Mouse (Mus musculus) embryo, embryonic 10 days (tissue): ENCODE results near the gene Add1.

Source experiments
- DNase-seq: peaks from one replicate; pipeline ENCODE4 v3.0.0-alpha.2; 2015; ENCODE audit warnings: low spot score

The Add1 gene

GRCm38 (mm10) chr5:34607100-34607880, 33.8 kb downstream of the Add1 start:
- DNase-seq = no peak

DNA sequence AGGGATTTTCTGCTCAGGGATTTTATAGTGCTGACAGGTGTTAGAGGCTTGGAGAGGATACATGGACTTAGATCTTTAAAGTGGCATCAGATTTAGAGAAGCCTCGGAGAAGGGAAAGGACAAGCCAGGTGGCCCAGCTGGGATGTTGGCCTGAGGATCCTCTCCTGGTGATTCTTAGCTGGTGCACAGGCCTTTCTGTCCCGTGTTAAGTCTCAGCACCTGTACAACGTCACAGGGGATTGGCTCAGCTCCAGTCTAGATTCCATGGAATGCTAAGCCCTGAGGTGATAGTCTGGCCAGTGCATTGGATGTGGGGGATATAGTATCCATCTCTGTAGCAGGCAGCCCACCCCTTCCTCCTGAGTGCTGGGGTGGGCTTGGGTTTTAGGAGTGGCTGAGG, 34.8 kb downstream of the Add1 start:
- no peak for DNase-seq

DNA sequence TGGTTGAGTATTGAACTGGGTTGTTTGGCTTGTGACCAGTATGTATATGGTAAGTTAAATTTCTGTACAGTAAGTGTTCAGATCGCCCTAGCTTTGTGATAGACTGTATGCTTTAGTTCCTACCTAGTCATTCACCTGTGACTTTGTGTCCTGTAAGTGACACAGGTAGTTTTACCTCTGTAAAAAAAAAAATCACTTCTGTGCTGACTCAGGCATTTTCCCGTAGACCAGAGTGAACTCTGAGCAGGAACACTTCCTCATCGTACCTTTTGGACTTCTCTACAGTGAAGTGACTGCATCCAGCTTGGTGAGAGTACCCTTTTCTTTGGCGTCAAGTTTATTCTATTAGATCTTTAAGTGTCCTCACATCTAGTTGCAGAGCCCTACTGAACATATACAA, 36.5 kb downstream of the Add1 start:
- DNase-seq = no peak

DNA sequence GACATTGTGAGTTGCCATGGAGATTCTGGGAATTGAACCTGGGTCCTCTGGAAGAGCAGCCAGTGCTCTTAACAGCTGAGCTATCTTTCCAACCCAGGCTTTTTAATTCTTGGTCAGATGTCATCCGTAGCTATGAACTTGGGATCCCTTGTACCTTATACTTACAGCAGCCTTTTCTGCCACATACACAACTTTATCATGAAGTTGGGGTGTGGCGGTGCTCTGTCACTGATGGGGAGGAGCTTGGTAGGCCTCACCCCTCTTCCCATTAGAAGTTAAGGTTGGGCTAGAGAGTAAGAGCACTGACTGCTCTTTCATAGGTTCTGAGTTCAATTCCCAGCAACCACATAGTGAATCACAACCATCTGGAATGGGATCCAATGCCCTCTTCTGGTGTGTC, 59.5 kb downstream of the Add1 start:
- no peak for DNase-seq

DNA sequence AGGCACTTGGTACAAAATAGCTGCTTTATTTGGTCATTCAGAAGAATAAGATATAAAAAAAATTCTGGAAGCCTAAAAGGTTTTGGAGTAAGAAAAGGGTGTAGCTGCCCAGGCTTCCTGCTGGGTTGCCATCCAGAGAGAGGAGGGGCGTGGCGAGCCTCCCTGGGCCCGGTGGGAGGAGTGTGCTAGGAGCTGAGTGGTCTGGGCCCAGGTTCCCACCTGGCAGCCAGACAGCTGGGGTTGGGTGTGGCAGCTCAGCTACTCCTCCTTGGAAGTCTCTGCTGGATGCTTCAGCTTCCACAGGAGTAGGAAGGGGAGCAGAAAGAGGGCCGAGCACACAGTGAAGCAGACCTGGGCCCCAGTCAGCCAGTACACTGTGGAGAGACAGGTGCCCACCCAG, 60.2 kb downstream of the Add1 start:
- no peak for DNase-seq

DNA sequence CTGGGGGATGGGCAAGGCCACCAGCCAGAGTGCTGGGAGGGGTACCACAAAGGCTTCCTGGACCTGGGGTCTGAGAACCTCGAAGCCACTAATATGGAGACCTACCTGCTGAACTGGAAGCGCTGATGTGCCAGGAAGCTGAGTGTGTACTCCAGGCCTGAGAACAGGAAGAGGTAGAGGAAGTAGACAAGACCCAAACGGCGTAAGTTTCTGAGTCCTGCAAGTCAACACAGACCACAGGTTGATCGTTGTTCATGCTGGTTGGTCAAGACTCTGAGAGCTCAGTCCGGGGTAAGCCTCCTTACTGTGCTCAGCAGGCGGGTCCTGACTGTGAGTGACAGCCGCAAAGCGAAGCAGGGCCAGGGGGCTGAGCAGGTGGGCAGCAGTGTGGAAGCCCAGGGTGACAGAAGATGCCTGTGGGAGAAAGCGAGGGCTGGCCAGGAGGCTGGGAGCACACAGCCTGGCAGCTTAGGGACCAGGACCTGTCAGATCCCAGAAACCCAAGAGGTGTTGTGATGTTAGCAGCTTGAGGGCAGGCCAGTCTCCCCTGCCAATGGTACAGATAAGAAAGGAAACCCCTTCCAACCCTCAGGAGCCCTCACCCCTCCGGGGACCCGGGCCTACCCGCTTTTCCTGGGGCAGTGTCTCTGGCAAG, 61.4 kb downstream of the Add1 start:
- no peak for DNase-seq

DNA sequence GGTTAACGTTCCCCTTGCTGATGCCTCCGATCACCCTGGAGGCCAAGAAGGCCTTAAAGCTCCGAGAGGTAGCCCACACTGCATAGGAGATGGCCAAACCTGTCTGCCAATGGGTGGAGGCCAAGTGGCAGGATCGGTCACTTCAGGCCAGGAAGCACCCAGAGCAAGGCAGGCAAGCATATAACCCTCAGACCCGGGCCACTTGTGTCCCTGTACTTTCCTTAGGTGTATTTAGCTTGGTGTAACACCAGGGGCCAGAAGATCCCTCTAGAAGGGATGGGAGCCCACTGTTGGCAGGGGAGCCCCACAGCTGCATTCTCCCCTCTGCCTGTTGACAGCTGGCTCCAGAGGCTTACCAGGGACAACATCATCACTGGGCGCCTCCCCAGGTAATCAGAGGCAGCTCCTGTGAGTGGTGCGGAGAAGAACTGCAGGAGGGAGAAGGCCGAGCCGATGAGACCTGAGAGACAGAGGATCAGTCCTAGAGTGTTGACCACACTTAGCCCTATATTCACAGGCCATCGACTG, 62.3 kb downstream of the Add1 start:
- no peak for DNase-seq

GRCm38 (mm10) chr5:34636481-34637287, 63.2 kb downstream of the Add1 start, which contains the start of gene Mfsd10:
TSS of gene Mfsd10 (minus strand) at chr5:34637212.
- DNase-seq = peak; percentile 91

GRCm38 (mm10) chr5:34637591-34638156, 64.2 kb downstream of the Add1 start:
- DNase-seq = no peak

DNA sequence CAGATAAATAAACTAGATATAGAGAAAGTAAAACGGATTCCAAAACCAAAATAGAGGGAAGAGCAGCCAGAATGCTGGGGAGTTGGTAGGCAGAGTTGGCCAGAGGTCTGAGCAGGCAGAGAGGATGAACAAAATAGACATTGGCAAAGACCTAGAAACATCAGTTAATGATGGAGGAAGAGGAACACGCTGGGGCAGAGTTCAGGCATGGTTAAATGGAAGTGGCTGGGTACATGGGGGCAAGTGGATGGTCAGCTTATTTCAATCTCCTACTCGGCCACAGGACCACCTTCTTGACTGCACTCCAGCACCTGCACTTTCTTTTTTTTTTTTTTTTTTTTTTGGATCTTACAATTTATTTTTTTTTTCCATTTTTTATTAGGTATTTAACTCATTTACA, 68.5 kb downstream of the Add1 start:
- DNase-seq = no peak

GRCm38 (mm10) chr5:34642932-34643331, 69.5 kb downstream of the Add1 start:
- peak; percentile 67 for DNase-seq

- DNase-seq = peak; percentile 76
Measured at GRCm38 (mm10) chr5:34647581-34647980, 74.1 kb downstream of the Add1 start.

DNA sequence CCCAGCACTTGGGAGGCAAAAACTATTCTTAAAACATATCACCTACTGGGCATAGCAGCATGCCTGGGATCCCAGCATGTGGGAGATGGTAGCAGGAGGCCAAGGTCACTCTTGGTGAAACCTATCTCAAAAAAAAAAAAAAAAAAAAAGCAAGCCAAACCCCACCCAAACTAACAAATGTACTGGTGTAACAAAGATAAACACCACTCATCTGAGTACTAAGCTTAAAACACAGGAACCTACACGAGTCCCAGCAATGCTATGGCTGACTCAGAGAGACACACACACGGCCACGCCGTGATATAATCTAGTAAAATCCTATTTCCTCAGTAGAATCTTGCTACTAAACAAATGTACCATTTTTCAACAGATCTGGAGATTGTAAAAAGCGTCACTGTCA, 79.5 kb downstream of the Add1 start:
- DNase-seq = no peak

- no peak for DNase-seq
Measured at GRCm38 (mm10) chr5:34654881-34655280, 81.4 kb downstream of the Add1 start.

GRCm38 (mm10) chr5:34657556-34657955, 84.1 kb downstream of the Add1 start:
- DNase-seq = no peak

GRCm38 (mm10) chr5:34659686-34660590, 86.5 kb downstream of the Add1 start, which contains the start of the genes Nop14 and Grk4:
TSS of gene Nop14 (minus strand) at chr5:34660148.
TSS of gene Grk4 (plus strand) at chr5:34660379.
- peak; percentile 100 for DNase-seq

- no peak for DNase-seq
Measured at GRCm38 (mm10) chr5:34660591-34661130, 87.2 kb downstream of the Add1 start.

GRCm38 (mm10) chr5:34661909-34662308, 88.4 kb downstream of the Add1 start:
- DNase-seq = no peak

DNA sequence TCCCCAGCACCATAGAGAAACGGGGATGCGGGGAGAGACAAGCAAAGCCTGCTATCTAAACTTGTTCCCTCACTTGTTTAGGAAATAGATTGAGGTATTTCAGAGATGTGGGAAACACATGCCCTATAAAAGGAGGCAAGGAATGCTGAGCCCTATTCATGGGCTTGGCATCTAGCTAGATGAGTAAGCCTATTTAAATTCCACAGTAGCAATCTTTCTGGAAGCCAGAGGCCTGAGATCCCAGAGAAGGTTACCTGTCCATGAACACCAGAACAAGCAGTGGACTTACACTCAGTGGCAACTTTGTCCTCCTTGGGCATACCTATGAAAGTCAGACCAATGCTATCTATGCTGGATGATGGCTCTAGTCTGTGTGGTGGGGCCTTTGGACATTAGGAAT, 89.8 kb downstream of the Add1 start:
- no peak for DNase-seq

- DNase-seq = no peak
Measured at GRCm38 (mm10) chr5:34669493-34669892, 96.0 kb downstream of the Add1 start.

GRCm38 (mm10) chr5:34670280-34670679, 96.8 kb downstream of the Add1 start:
- DNase-seq = peak; percentile 17
